Mouse (Mus musculus) frontal cortex, postnatal 14 days (tissue): ENCODE data around the gene Myo1g.
A peak's percentile ranks its signal among the peaks of the same experiment; 100 is the strongest.

Source experiments
- DNase-seq, 2 experiments: peaks; one replicate each; pipeline ENCODE4 v3.0.0; 2022; ENCODE audit warnings: low spot score in 2 of 2

Gene Myo1g

DNA sequence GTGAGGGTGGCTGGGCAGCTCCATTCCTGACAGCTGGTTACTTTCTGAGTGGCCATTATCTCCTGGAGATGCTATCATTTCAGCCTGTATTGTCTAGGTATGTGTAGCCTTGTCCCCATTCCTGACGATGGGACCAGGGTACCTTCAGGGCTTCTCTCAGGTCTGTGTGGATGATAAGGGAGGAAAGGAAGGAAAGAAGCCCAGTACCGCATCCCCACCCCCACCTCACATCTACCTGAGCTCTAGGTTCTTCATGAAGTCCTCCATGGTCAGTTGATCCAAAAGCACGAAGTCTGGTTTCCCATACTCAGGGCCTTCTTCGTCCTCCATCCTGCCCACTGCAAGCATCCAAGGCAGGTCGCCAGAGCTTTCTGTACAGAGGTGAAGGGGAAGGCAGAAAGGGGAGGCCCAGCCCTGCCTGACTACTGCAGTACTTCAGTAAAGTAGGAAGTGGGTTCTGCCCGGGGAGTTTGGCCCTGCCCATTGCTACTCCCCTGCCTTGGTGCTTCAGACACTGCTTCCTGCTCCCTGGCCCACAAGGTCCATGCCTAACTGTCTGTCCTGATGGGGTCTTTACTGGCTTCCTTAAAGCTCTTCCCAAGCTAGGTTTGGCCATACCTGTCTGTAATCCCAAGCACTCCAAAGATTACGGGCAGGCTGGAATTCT lies at the start of gene Myo1g:
TSS of gene Myo1g (minus strand) at position 459 of the 667 bp plus-strand sequence.
- DNase-seq = no peak

GRCm38 (mm10) chr11:6569410-6569777 lies 48.6 kb upstream of the Myo1g start:
- no peak for DNase-seq

DNA sequence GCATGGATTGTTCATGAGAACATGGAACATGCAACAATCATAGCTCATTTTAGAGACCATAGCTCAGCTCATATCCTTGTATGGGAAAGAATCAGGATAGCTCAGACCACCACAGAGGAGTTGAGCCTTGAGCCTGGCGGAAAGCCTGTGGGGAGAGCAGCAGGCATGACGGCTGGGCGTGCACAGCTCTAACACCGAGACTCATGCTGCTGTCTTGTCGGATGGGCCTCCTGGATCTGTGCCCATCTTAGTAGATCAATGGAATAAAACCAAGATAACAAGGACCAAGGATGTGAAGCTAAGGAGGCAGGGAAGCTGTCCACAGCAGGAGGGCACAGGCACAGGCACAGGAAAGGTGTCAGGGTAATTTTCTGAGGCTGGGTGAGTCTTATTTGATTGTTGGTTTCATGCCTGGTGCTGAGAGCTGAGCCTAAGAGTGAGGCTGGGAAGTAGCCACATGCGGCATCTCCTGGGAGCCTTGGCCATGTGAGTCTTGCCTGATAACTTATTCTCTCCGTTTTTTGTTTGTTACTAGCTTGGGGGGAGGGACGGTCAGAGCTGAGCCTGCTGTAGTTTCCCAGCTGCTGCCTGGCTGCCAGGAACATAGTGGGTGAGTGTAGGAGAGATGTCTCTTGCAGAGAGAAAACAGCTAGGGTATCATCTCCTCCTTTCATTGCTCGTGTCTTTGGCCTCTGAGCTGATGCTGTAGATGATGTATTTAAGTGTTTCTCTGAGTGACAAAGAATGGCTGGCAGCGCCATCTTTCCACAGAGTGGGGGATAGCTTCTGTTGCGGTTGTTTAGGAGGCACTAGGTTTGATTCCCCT lies 48.0 kb upstream of the Myo1g start:
- no peak for DNase-seq

DNA sequence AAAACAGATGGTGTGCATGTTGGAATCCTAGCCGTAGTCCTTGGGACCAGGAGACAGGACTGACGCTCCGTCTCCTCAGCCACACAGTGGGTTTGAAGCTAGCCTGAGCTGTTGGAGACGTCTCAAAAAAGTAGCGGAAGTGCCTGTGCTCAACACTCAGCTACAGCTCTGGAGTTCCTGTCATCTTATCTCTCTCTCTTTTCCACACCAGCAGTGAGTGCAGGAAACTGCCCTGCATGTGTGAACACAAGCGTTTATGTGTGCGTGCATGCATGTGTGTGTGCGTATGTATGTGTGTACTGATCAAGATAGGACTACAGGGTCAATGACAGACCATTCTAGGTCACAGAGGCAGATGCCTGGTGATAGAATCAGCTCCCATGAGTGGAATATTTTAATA lies 47.2 kb upstream of the Myo1g start:
- DNase-seq = no peak

DNA sequence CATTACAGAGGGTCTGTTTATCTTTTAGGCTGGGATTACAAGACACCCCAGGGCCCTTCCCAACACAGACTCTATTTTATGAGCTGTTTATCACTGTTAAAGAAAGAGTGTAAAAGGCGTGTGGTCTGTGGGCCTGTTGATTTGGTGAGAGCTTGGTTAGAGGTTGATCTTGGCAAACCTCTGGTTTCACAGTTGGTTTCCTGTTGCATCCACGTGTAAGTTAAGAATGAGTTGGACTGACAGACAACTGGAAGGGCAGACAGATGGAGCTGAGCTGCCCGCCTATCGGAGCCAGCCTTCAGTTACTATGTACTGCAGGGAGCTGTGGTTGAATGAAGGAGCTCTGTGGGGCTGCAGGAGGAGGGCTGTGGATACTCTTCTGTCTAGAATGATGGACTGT lies 45.7 kb upstream of the Myo1g start:
- DNase-seq = no peak

GRCm38 (mm10) chr11:6563201-6563600 lies 42.4 kb upstream of the Myo1g start:
- DNase-seq = no peak

GRCm38 (mm10) chr11:6562359-6562758 lies 41.6 kb upstream of the Myo1g start:
- DNase-seq = no peak

DNA sequence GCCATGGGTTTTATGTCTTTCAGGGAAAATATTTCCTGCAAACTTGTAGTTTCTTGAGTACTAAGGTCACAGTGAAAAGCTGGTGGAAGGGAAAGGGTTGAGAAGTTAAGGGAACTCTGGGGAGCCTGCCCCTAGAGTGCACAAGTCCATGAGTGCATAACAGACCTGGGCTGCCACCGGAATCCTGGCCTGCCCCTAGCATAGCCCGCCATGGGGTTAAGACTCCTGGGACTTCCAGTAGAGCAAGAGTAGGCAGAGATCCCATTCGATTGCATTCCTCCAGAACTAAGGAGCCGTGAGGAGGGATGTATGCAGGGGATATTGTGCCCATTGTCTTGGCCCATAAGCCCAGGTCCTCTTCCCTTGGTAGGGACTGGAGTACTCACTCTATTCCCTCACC lies 40.7 kb upstream of the Myo1g start:
- DNase-seq = no peak

- DNase-seq = no peak
These were observed 40.0 kb upstream of the Myo1g start for GRCm38 (mm10) chr11:6560655-6561360.

DNA sequence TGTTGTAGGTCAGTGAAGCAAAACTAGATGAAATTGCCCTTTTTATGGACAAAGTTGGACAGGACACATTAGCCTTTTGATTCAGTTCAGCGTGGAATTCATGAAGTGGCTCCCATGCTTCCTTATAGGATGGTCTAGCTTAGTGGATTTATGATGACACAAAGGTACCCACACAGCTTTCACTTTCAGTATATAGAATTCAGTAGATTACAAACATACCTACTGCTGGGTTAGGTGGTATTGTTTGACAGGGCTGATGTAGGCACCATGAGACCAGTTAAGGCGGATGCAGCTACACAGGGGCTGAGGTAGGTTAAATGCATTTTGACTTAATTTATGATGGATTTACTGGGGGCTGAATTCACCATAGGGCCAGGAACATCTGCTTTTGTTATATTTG lies 39.2 kb upstream of the Myo1g start:
- DNase-seq = no peak

DNA sequence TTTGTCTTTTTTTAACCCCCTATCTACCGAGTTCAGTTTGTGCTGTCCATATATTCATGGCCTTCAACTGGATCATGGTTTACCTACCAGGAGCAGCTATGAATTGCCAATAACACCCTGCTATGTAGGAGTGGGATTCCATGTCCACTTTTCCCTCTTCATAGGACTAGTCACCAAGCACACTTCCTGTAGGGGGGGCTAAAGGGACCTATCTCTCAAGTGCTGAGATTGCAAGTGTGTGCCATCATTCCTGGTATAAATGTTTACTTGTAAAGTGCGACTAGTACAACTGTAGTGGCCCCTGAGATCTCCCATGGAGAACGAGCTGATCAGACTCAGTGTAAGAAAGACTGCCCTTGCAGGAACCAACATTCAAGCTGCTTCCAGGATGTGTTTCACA lies 37.5 kb upstream of the Myo1g start:
- no peak for DNase-seq

DNA sequence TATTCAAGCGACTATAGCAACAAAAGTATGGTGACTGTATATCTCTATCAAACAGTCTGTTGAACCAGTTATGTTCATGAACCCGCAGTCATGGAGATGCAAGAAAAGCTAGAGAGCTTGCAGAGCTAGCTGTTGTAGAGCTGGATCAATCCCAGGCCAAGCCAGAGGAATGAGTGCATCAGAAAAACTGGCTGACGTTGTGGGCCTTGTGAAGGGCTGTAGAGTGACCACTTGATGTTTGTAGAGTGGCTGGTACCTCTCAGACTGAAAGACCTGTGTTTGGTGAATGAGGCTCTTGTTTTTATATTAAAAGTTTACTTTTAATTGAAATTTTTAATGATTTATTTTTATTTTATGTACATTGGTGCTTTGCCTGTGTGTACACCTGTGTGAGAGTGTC lies 29.4 kb upstream of the Myo1g start:
- DNase-seq = no peak

- DNase-seq = no peak
These were observed 29.0 kb upstream of the Myo1g start for GRCm38 (mm10) chr11:6549770-6550169.

- DNase-seq = no peak
These were observed 27.0 kb upstream of the Myo1g start for GRCm38 (mm10) chr11:6547696-6548325.

- DNase-seq = peak; percentile 26 to 44
These were observed 26.4 kb upstream of the Myo1g start for GRCm38 (mm10) chr11:6547037-6547680.

DNA sequence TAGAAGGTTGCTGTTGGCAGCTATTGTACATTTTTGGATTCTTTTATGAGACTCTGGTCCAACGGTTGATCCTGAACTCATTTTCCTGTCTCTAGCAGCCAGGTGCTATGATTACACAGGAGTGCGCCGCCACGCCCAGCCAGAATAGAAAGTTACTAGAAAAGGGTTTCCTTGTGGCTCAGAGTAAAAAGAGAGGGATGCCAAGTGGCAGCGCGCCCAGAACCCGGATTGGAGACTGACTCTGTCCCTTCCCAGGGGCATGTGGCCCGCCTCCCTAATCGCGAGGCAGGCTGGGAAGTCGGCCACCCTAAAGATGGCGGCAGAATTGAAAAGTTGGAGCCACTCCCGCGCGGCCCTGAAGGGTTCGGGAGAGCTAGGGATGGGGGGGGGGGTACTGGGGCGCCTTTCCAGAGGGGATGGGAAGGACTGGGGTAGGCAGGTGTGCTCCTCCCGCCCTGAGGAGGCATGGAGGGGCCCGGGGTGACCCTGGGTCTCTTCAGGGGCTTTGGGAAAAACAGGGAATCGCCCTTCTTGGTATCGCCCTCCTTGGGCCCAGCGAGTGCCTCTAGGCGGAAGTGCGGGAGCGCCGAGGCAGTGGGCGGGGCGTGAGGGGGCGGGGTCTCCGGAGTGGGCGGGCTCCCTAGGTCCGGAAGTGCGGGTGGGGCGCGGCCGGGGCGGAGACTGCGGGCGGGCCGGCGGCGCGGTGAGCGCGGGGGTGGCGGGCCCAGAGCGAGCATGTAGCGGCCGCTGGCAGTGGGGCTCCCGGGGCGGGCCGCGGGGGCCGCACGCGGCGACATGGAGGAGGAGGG lies 25.6 kb upstream of the Myo1g start, which contains the start of gene Ccm2:
TSS of gene Ccm2 (plus strand) at position 683 of the 809 bp plus-strand sequence.
- peak; percentile 92 to 93 for DNase-seq

DNA sequence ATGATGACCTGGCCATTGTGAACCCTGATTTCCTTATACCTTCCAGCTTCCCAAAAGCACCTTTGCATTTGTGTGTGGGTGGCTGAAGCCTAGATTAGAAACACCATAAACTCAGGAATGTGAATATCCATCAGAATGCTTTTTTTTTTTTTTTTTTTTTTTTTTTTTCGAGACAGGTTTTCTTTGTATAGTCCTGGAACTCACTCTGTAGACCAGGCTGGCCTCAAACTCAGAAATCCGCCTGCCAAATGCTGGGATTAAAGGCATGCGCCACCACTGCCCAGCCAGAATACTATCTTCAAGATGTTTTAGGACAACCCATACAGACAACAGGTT lies 25.1 kb upstream of the Myo1g start:
- no peak for DNase-seq

- DNase-seq = no peak
These were observed 24.6 kb upstream of the Myo1g start for GRCm38 (mm10) chr11:6545186-6545856.

GRCm38 (mm10) chr11:6544683-6545082 lies 23.9 kb upstream of the Myo1g start:
- no peak for DNase-seq

GRCm38 (mm10) chr11:6530746-6531145 lies 10.0 kb upstream of the Myo1g start:
- DNase-seq = no peak
